Mouse (Mus musculus): ENCODE measurements at regions not wholly inside any gene's neighbourhood (a gene's known extent, or its start where the extent isn't known, plus 50 kb on each side); places are given as distances from the start of the nearest gene placed in this dataset.
A peak's percentile ranks its signal among the peaks of the same experiment; 100 is the strongest.

GRCm38 (mm10) chr8:6963006-6963799 lies 1697.8 kb downstream of the Efnb2 start:
- no peak overlapping the region for H3K27ac ChIP-seq (replicated peaks; ENCODE audit: low read depth, low read length)
- no peaks in the 10 kb centered on the region for H3K27me3 ChIP-seq (ENCODE audit: control insufficient read depth, insufficient read depth, low read length)
- H3K36me3 ChIP-seq (ENCODE audit: control insufficient read depth, insufficient read depth, low read length) = no peaks in the 10 kb centered on the region
- H3K9me3 ChIP-seq (ENCODE audit: control insufficient read depth, low read length) = no peaks in the 10 kb centered on the region
- no peak overlapping the region for H3K9ac ChIP-seq (ENCODE audit: low read depth, low read length, severe bottlenecking)
- H3K4me3 ChIP-seq (replicated peaks; ENCODE audit: low read length) = no peak overlapping the region
- ATAC-seq (ENCODE audit: low FRiP score, low read depth) (peak; percentile 53; the same call in 1 of the 2 replicates), DNase-seq (ENCODE audit: low spot score) (peak; percentile 8)
- no peak overlapping the region for H3K4me2 ChIP-seq (replicated peaks; ENCODE audit: low read depth, low read length, severe bottlenecking)
- TF ChIP-seq POLR2A (IDR thresholded peaks at IDR 0.05; ENCODE audit: borderline replicate concordance, extremely low read depth, insufficient read depth, insufficient read length) = no peak
- WGBS = 59% methylated on average over 4 of the region's 4 CpGs
- H3K4me1 ChIP-seq (ENCODE audit: control insufficient read depth, insufficient read depth, low read length) = no peaks in the 10 kb centered on the region

DNA sequence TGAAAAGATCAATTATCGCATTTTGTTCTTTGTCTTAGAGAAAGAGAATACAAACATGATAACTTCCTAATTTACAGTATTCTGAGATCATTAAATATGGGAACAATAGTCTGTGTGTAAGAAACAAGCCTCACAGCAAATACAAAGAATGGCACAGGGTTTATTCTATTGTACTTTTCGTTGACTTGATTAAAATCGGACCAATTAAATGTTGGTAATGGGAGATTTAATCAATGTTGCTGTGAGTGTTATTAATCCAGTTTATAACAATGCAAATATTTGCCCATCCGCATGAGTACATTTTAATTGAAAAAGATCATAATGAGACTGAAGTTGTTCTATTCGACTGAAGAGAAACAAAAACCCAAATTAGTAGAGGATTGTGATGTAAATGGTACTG lies 1703.0 kb downstream of the Efnb2 start:
- Histone ChIP-seq H3K9me3 (ENCODE audit: control insufficient read depth, low read length) (no peaks in the 10 kb centered on the region), H3K4me2 (replicated peaks; ENCODE audit: low read depth, low read length, severe bottlenecking) (no peak overlapping the region), H3K36me3 (ENCODE audit: control insufficient read depth, insufficient read depth, low read length) (no peaks in the 10 kb centered on the region), H3K27me3 (ENCODE audit: control insufficient read depth, insufficient read depth, low read length) (no peaks in the 10 kb centered on the region), H3K27ac (replicated peaks; ENCODE audit: low read depth, low read length) (no peak overlapping the region), H3K4me1 (ENCODE audit: control insufficient read depth, insufficient read depth, low read length) (no peaks in the 10 kb centered on the region), H3K4me3 (replicated peaks; ENCODE audit: low read length) (no peak overlapping the region), H3K9ac (ENCODE audit: low read depth, low read length, severe bottlenecking) (no peak overlapping the region)
- 90% methylated on average over 5 of the region's 5 CpGs for WGBS
- no peak for TF ChIP-seq POLR2A (IDR thresholded peaks at IDR 0.05; ENCODE audit: borderline replicate concordance, extremely low read depth, insufficient read depth, insufficient read length)
- ATAC-seq (ENCODE audit: low FRiP score, low read depth) = no peak
- no peak for DNase-seq (ENCODE audit: low spot score)

GRCm38 (mm10) chr8:6954251-6954650 lies 1706.8 kb downstream of the Efnb2 start:
- Histone ChIP-seq H3K4me2 (replicated peaks; ENCODE audit: low read depth, low read length, severe bottlenecking) (no peak overlapping the region), H3K9me3 (ENCODE audit: control insufficient read depth, low read length) (no peaks in the 10 kb centered on the region), H3K9ac (ENCODE audit: low read depth, low read length, severe bottlenecking) (no peak overlapping the region), H3K27ac (replicated peaks; ENCODE audit: low read depth, low read length) (no peak overlapping the region), H3K36me3 (ENCODE audit: control insufficient read depth, insufficient read depth, low read length) (no peaks in the 10 kb centered on the region), H3K4me1 (ENCODE audit: control insufficient read depth, insufficient read depth, low read length) (no peaks in the 10 kb centered on the region), H3K27me3 (ENCODE audit: control insufficient read depth, insufficient read depth, low read length) (no peaks in the 10 kb centered on the region), H3K4me3 (replicated peaks; ENCODE audit: low read length) (no peak overlapping the region)
- WGBS = 21% methylated on average over 7 of the region's 7 CpGs
- TF ChIP-seq POLR2A (IDR thresholded peaks at IDR 0.05; ENCODE audit: borderline replicate concordance, extremely low read depth, insufficient read depth, insufficient read length) = no peak
- DNase-seq (ENCODE audit: low spot score) = peak; percentile 56
- no peak for ATAC-seq (ENCODE audit: low FRiP score, low read depth)

GRCm38 (mm10) chr8:6922467-6922866 lies 1738.6 kb downstream of the Efnb2 start:
- 44% methylated on average over 1 of the region's 1 CpGs for WGBS
- no peak for ATAC-seq (ENCODE audit: low FRiP score, low read depth)
- Histone ChIP-seq H3K4me3 (replicated peaks; ENCODE audit: low read length) (no peak overlapping the region), H3K9ac (ENCODE audit: low read depth, low read length, severe bottlenecking) (no peak overlapping the region), H3K9me3 (ENCODE audit: control insufficient read depth, low read length) (no peaks in the 10 kb centered on the region), H3K27me3 (ENCODE audit: control insufficient read depth, insufficient read depth, low read length) (no peaks in the 10 kb centered on the region), H3K4me1 (ENCODE audit: control insufficient read depth, insufficient read depth, low read length) (no peaks in the 10 kb centered on the region), H3K36me3 (ENCODE audit: control insufficient read depth, insufficient read depth, low read length) (no peaks in the 10 kb centered on the region), H3K4me2 (replicated peaks; ENCODE audit: low read depth, low read length, severe bottlenecking) (no peak overlapping the region), H3K27ac (replicated peaks; ENCODE audit: low read depth, low read length) (no peak overlapping the region)
- TF ChIP-seq POLR2A (IDR thresholded peaks at IDR 0.05; ENCODE audit: borderline replicate concordance, extremely low read depth, insufficient read depth, insufficient read length) = no peak
- peak; percentile 21 for DNase-seq (ENCODE audit: low spot score)

- Histone ChIP-seq H3K4me2 (replicated peaks; ENCODE audit: low read depth, low read length, severe bottlenecking) (peak overlapping the region; percentile 17; the same call in 1 of the 2 replicates), H3K27me3 (ENCODE audit: control insufficient read depth, insufficient read depth, low read length) (no peaks in the 10 kb centered on the region), H3K4me1 (ENCODE audit: control insufficient read depth, insufficient read depth, low read length) (0 out of 2 replicates have a peak, but pooled peaks cover 3% of the 10 kb centered on the region), H3K9me3 (ENCODE audit: control insufficient read depth, low read length) (no peaks in the 10 kb centered on the region), H3K27ac (replicated peaks; ENCODE audit: low read depth, low read length) (no peak overlapping the region), H3K9ac (ENCODE audit: low read depth, low read length, severe bottlenecking) (no peak overlapping the region; the same call in 1 of the 2 replicates), H3K4me3 (replicated peaks; ENCODE audit: low read length) (0 out of 2 replicates have a peak overlapping the region, but pooled peaks have one; percentile 1), H3K36me3 (ENCODE audit: control insufficient read depth, insufficient read depth, low read length) (no peaks in the 10 kb centered on the region)
- WGBS = 30% methylated on average over 3 of the region's 3 CpGs
- no peak for TF ChIP-seq POLR2A (IDR thresholded peaks at IDR 0.05; ENCODE audit: borderline replicate concordance, extremely low read depth, insufficient read depth, insufficient read length)
- ATAC-seq (ENCODE audit: low FRiP score, low read depth) (peak; percentile 72), DNase-seq (ENCODE audit: low spot score) (peak; percentile 31)
These were observed 1753.4 kb downstream of the Efnb2 start for GRCm38 (mm10) chr8:6907682-6908081.

All from limb, embryonic 14.5 days (tissue).